Mouse (Mus musculus) forebrain, embryonic 13.5 days (tissue): Measurements from ENCODE around the gene Ccdc122. TPM values are rescaled to one million over a fixed set of nuclear protein-coding genes. Genes with fewer than 3 reads are reported as not detected.
"Not testable (repeated sequence)": the region's sequence is repeated elsewhere in the genome, so short reads cannot be mapped to it uniquely, and the experiment has no call there.

ENCODE experiments used
- ATAC-seq: fragments of 200-750 bp; cut with Nextera tagmentation; 2 replicates; pipeline ENCODE4 v1.8.0; 2017
- H3K27ac ChIP-seq: fragments of 300-500 bp; sonication (generic); 2 replicates; pipeline ENCODE4 v1.5.1; 2015; ENCODE audit warnings: inconsistent platforms, mild to moderate bottlenecking, moderate library complexity
- H3K27me3 ChIP-seq: fragments of 300-500 bp; sonication (generic); 2 replicates; pipeline ENCODE4 v1.6.1; 2015; ENCODE audit warnings: mild to moderate bottlenecking, inconsistent platforms
- H3K36me3 ChIP-seq: fragments of 300-500 bp; sonication (generic); 2 replicates; pipeline ENCODE4 v1.6.1; 2015; ENCODE audit warnings: mild to moderate bottlenecking, inconsistent platforms; ENCODE audit not compliant: poor library complexity, severe bottlenecking
- H3K4me1 ChIP-seq: fragments of 300-500 bp; sonication (generic); 2 replicates; pipeline ENCODE4 v1.6.1; 2015; ENCODE audit warnings: inconsistent platforms
- H3K4me2 ChIP-seq: fragments of 300-500 bp; sonication (generic); 2 replicates; pipeline ENCODE4 v1.6.1; 2015; ENCODE audit warnings: inconsistent platforms, mild to moderate bottlenecking, moderate library complexity
- H3K4me3 ChIP-seq: fragments of 300-500 bp; sonication (generic); 2 replicates; pipeline ENCODE4 v1.5.1; 2015; ENCODE audit warnings: mild to moderate bottlenecking, inconsistent platforms
- H3K9ac ChIP-seq: fragments of 300-500 bp; sonication (generic); 2 replicates; pipeline ENCODE4 v1.6.1; 2015; ENCODE audit warnings: mild to moderate bottlenecking, inconsistent platforms
- H3K9me3 ChIP-seq: fragments of 300-500 bp; sonication (generic); replicated peaks from 2 replicates; pipeline ENCODE4 v1.6.1; 2016; ENCODE audit warnings: inconsistent platforms
- WGBS: fragments of 180-500 bp; shearing (Covaris S2); methylation state at CpG from one replicate; pipeline ENCODE4 v1.1.7; 2015; 5-methylcytosine and 5-hydroxymethylcytosine counted together
- polyA plus RNA-seq: library from polyadenylated mRNA; unstranded; fragments of >200 nt; fragmentation: Nextera tagmentation; extraction: Ambion mirVana; gene quantifications from 2 replicates; pipeline ENCODE4 v1.2.1, GENCODE M21; 2015

Ccdc122 gene
- polyA plus RNA-seq = 0.79 and 1.1 TPM in 2 replicates

DNA sequence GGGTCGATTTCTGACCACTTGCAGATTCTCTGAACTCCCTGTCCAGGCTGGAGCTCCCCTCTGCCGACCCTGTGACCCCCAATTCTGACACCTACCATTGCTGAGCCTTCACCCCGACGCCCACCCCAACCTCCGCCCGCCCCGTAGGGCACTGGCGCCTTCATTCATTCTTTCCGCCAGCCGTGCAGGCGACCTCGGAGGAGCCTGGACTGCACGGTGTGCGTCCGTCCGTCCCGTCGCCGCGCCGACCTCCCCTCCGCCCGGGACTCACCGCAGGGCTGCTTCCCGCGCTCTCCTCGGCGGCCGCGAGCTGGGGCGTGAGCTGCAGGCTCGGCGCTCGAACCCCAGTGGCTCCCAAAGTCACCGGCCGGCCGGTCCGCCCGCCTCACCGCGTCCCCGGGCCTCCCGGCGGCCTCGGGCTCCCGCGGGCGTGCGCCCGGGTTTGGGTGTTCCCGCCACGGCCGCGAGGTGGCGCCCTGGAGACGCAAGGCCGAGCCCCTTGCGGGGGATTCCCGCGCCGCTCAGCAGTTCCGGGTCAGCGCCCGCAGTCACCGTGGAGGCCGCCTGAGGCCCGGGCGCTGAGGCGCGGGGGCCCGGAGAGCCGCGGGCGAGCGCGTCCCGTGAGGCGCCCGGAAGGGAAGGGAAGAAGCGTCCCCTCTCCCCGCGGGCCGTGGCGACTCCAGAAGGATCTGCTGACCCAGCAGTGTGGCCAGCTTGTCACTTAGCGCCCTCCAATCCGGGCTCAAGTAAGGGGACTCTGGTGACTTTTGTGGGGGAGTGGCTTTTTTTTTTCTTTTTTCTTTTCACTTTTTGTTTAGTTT lies at the start of gene Ccdc122, which contains the start of gene Lacc1:
Gene Ccdc122, plus strand, starts transcription at position 547 of the 821 bp plus-strand sequence.
Gene Lacc1, minus strand, starts transcription at position 679 of the 821 bp plus-strand sequence.
- H3K27me3 ChIP-seq = no peaks in the 10 kb centered on the region
- under 1% methylated on average over 76 of the region's 86 CpGs for WGBS
- H3K27ac ChIP-seq = no peak within 1 kb of the TSS
- H3K4me1 ChIP-seq = peaks cover 10% of the 10 kb centered on the region; the same call in 1 of the 2 replicates
- H3K9me3 ChIP-seq = no peaks in the 10 kb centered on the region
- peak within 1 kb of the TSS; percentile 82 for H3K4me2 ChIP-seq
- H3K9ac ChIP-seq = peak within 1 kb of the TSS; percentile 70
- peak; percentile 77 for ATAC-seq
- H3K36me3 ChIP-seq = no peaks in the 10 kb centered on the region
- peak within 1 kb of the TSS; percentile 51 for H3K4me3 ChIP-seq

DNA sequence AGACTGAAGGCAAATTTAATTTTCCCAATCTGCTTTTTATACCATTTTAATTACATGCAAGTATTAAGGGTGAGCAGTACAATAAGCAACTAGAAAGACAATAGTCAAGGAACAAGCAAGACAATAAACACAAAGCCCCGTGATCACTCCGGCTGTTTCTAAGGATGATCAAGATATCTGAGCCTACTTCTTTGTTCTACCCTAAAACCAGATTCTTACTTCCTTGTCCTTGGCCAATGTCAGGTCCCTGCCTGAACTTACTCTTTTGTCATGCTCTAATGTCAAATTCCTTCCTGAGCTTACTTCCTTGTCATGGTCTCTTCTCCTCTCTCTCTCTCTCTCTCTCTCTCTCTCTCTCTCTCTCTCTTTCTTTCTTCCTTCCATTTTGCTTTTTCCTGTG lies 46.2 kb upstream of the Ccdc122 start:
- ATAC-seq = not testable (repeated sequence)

DNA sequence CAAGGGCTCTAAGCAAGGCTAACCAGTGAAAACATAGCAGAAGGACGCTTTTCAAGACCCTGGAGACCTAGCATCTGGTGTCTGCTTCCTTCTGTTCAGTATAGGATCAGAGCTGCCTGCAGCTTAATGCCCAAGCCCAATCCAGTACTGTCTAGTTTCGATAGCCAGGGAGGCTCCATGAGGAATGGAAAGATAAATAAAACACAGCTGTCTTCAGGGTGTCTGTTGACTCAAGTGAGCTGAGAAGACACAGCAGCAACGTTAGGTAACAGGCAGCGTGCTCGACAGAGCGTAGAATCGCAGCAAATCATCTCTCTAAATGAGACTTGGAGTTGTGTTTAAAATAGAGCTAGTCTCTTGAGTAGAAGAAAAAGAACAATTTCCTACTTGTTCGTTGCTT lies 31.8 kb upstream of the Ccdc122 start:
- no peak overlapping the region for H3K27ac ChIP-seq
- WGBS = 78% methylated on average over 8 of the region's 8 CpGs
- H3K27me3 ChIP-seq = no peaks in the 10 kb centered on the region
- H3K4me3 ChIP-seq = no peak overlapping the region
- no peaks in the 10 kb centered on the region for H3K9me3 ChIP-seq
- H3K4me2 ChIP-seq = no peak overlapping the region
- no peaks in the 10 kb centered on the region for H3K36me3 ChIP-seq
- no peaks in the 10 kb centered on the region for H3K4me1 ChIP-seq
- no peak overlapping the region for H3K9ac ChIP-seq
- no peak for ATAC-seq

More for the DNA sequence above, 46.2 kb upstream of the Ccdc122 start:
- not testable (repeated sequence) for H3K27me3 ChIP-seq, H3K9ac ChIP-seq, H3K4me2 ChIP-seq, H3K27ac ChIP-seq, H3K9me3 ChIP-seq, H3K4me3 ChIP-seq, H3K4me1 ChIP-seq, H3K36me3 ChIP-seq
- 82% methylated on average over 2 of the region's 2 CpGs for WGBS

DNA sequence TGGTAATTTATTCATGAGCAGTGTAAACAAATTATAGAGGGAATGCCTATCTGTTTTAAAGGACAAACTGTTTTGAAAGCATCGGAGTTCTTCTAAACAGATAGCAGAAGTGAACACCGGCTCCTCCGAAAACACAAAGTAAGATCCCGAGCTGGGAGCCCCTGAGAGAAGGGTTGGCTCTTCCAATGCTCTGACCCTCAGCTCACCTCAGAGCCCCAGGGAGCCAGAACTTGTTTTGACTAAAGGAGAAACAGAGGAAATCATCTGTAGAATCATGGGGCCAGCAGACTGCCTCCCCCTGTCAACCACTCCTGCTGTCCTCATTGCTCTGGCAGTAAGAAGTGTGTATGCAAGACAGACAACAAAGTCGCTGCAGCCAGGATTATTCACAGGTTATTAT lies 31.0 kb upstream of the Ccdc122 start:
- WGBS = 77% methylated on average over 5 of the region's 5 CpGs
- no peaks in the 10 kb centered on the region for H3K27me3 ChIP-seq
- no peak for ATAC-seq
- H3K4me1 ChIP-seq = no peaks in the 10 kb centered on the region
- no peaks in the 10 kb centered on the region for H3K36me3 ChIP-seq
- H3K9me3 ChIP-seq = no peaks in the 10 kb centered on the region
- no peak overlapping the region for H3K27ac ChIP-seq
- H3K4me3 ChIP-seq = no peak overlapping the region
- H3K4me2 ChIP-seq = no peak overlapping the region
- H3K9ac ChIP-seq = no peak overlapping the region

DNA sequence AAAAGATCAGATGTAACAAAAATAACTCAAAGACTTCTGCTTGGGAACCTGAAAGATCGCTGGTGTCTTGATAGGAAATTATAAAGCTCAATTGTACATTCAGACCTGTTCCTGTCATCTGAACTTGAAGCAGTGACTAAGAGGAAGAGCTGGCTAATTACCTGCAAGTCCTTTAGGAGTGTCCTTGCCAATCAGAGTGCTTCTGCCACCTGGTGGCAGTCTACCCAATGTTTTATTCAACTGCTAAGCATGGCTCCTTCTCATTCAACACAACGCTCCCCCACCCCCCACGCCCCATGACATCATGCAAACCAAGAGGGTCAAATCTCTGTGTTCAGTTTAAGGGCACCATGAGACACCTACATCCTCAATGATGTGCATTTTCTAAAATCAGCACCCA lies 28.3 kb upstream of the Ccdc122 start:
- Histone ChIP-seq H3K36me3 (no peaks in the 10 kb centered on the region), H3K4me1 (no peaks in the 10 kb centered on the region), H3K4me2 (no peak overlapping the region), H3K9ac (no peak overlapping the region), H3K4me3 (no peak overlapping the region), H3K9me3 (no peaks in the 10 kb centered on the region), H3K27ac (no peak overlapping the region), H3K27me3 (no peaks in the 10 kb centered on the region)
- 17% methylated on average over 3 of the region's 3 CpGs for WGBS
- ATAC-seq = peak; percentile 67; the same call in 1 of the 2 replicates

DNA sequence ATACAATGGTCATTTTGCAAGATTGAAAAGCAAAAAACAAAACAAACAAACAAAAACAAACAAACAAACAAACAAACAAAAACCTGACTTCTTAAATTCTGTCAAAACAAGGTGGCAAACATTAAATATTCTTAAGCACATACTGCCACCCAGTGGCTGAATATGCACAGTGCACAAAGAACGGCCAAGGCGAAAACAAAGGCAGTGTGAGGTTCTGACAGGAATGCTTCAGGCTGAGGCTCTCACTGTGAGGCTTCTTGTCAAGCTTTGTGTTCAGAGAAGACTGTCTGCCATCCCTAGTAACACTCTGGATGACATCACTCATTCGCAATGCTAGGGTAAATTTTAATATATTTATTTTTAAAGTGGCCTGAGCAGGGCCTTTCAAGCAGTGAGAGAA lies 24.8 kb upstream of the Ccdc122 start:
- H3K4me2 ChIP-seq = no peak overlapping the region
- WGBS = 3% methylated on average over 3 of the region's 3 CpGs
- H3K27me3 ChIP-seq = no peaks in the 10 kb centered on the region
- no peak overlapping the region for H3K4me3 ChIP-seq
- ATAC-seq = peak; percentile 79
- H3K9ac ChIP-seq = peak overlapping the region; percentile 43; the same call in 1 of the 2 replicates
- no peak overlapping the region for H3K27ac ChIP-seq
- no peaks in the 10 kb centered on the region for H3K9me3 ChIP-seq
- no peaks in the 10 kb centered on the region for H3K36me3 ChIP-seq
- no peaks in the 10 kb centered on the region for H3K4me1 ChIP-seq

DNA sequence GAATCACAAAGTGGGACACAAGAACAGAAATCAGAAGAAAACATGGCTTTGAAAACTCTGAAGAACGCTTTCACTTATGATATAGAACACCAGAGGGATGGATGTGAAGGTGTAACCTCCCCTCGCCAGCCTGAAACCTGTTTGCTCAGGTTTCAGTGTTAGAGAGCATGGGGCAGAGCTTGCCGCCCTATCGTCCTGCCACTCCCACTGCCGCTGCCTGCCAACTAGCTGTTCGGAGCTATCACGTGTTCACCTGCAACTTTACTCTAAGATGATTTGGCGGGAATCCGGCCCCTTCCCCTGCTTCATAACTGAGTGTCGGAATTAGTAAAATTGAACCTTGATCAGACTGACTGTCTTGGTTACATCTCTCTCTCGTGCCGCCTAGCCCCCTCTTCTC lies 19.8 kb upstream of the Ccdc122 start:
- not testable (repeated sequence) for ATAC-seq, H3K9me3 ChIP-seq, H3K27me3 ChIP-seq, H3K36me3 ChIP-seq, H3K4me1 ChIP-seq, H3K4me3 ChIP-seq, H3K9ac ChIP-seq, H3K27ac ChIP-seq, H3K4me2 ChIP-seq
- WGBS = 64% methylated on average over 12 of the region's 12 CpGs

DNA sequence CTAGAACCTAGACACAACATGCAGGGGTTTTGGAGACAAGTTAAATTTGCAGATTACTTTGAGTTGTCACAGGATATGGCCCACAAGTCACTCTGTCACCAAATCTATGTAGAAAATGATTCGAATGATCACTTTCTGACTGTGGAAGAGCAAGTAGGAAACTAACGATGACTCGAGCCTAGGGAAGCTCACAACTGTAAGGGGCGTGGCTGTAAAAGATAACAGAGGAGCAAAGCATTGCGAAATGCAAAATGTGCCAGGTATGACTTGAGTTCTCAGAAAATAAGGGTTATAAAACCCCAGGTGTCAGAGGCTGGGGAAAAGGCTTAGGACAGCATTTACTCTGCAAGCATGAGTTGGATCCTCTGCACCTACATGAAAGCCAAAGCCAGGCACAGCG lies 19.4 kb upstream of the Ccdc122 start:
- ATAC-seq = no peak
- WGBS = 90% methylated on average over 6 of the region's 6 CpGs
- Histone ChIP-seq H3K4me3 (no peak overlapping the region), H3K27me3 (no peaks in the 10 kb centered on the region), H3K9ac (no peak overlapping the region), H3K9me3 (no peaks in the 10 kb centered on the region), H3K36me3 (no peaks in the 10 kb centered on the region), H3K4me2 (no peak overlapping the region), H3K4me1 (no peaks in the 10 kb centered on the region), H3K27ac (no peak overlapping the region)

DNA sequence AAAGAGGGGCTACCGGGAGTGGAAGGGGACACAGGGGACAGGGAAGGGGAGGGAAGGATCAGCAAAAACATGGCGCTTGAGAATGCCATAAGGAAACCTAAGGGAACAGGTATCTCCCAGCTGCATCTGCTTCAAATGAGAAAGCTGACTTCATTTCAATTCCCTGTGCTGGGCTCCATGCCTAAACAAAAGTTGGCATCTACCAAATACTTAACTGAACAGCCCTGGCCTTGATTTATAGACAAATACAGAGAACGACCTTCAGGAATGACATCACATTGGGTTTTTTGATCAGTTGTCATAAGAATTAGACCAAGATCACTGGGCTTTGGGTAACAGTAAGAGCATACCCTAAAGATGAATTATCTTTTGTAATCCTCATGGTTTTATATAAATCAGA lies 12.1 kb upstream of the Ccdc122 start:
- H3K27me3 ChIP-seq = no peaks in the 10 kb centered on the region
- no peak overlapping the region for H3K4me3 ChIP-seq
- no peaks in the 10 kb centered on the region for H3K9me3 ChIP-seq
- H3K4me1 ChIP-seq = no peaks in the 10 kb centered on the region
- no peaks in the 10 kb centered on the region for H3K36me3 ChIP-seq
- 87% methylated on average over 3 of the region's 3 CpGs for WGBS
- no peak overlapping the region for H3K9ac ChIP-seq
- no peak for ATAC-seq
- H3K27ac ChIP-seq = no peak overlapping the region
- H3K4me2 ChIP-seq = no peak overlapping the region

DNA sequence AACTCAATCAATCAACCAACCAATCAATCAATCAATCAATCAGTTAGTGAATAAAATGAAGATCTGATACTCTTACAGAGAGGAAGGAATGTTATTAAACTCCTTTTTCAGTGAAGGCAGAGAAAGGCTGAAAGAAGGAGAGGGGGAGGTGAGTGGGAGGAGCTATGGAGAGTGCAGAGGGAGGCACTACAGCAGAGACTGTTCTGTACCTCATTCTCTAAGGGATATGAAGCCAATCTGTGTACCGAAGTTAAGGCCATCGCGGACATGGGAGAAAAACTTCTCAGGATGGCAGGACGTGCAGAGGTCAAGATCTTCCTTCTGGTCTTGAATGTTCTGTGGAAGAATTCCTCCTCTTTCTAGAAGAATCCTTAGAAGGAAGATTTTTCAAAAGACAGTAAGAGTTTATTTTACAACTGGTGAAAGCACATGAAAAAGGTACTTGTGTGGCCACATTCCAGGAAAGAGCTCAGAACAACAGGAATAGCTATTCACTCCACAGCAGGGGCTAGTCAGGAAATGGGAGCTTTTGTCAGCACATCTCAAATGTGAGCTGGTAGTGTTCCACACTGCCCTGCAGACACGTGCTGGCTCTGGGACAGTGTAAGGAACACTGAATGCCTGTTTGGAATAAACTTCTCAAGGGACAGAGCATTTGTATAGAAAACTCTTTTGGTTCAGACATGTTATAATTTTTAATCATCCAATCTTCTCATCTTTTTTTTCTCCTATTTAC lies 7.1 kb upstream of the Ccdc122 start:
- Histone ChIP-seq H3K9ac (no peak overlapping the region), H3K4me1 (no peaks in the 10 kb centered on the region), H3K4me3 (no peak overlapping the region), H3K9me3 (no peaks in the 10 kb centered on the region), H3K27ac (no peak overlapping the region), H3K36me3 (no peaks in the 10 kb centered on the region), H3K27me3 (no peaks in the 10 kb centered on the region), H3K4me2 (no peak overlapping the region)
- WGBS = 58% methylated on average over 5 of the region's 5 CpGs
- ATAC-seq = no peak

DNA sequence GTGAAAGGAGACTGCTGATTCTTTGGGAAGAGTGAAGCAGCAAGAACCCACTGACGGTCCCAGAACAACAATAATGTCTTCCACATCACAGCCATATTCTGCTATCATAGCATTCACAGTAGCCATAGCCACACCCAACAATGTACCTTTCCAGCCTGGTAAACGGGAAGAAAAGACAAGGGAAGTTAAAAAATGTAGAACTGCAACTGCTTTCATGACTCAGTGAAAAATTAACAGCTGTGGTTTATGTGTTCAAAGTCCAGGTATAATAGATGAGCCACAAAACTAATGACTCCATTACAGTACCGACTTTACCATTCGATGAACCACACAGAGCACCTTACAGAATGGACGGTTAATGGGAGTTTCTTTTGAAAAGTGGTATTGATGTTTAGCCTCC lies 5.8 kb upstream of the Ccdc122 start:
- no peaks in the 10 kb centered on the region for H3K36me3 ChIP-seq
- no peaks in the 10 kb centered on the region for H3K4me1 ChIP-seq
- H3K9me3 ChIP-seq = no peaks in the 10 kb centered on the region
- H3K4me2 ChIP-seq = no peak overlapping the region
- H3K9ac ChIP-seq = no peak overlapping the region
- WGBS = 86% methylated on average over 5 of the region's 5 CpGs
- no peaks in the 10 kb centered on the region for H3K27me3 ChIP-seq
- no peak for ATAC-seq
- H3K27ac ChIP-seq = no peak overlapping the region
- no peak overlapping the region for H3K4me3 ChIP-seq

DNA sequence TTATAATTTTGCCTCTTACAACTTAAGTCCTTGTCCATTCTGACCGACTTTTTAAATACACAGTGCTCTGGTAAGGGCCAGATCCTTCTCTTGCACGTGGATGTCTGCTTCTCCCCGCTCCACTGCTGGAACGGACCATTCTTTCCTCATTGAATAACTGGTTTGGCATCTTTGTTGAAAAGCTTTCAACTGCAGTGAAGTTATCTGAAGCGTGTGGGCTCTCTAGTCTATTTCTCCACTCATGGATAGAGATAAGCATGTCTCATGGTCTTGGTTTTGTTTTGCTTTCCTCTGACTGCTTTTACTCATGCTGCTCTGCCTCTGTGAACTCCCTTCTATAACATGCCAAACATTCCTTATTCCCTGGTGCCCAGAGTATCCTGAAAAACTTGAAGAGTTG lies 4.1 kb upstream of the Ccdc122 start:
- Histone ChIP-seq H3K27me3 (no peaks in the 10 kb centered on the region), H3K27ac (no peak overlapping the region), H3K4me3 (no peak overlapping the region), H3K9me3 (no peaks in the 10 kb centered on the region), H3K9ac (no peak overlapping the region), H3K4me2 (no peak overlapping the region), H3K36me3 (no peaks in the 10 kb centered on the region), H3K4me1 (peaks cover 10% of the 10 kb centered on the region; the same call in 1 of the 2 replicates)
- 70% methylated on average over 5 of the region's 5 CpGs for WGBS
- ATAC-seq = no peak
